ENCODE assay signal across 30 mouse cellular contexts in the genomic region with DNA sequence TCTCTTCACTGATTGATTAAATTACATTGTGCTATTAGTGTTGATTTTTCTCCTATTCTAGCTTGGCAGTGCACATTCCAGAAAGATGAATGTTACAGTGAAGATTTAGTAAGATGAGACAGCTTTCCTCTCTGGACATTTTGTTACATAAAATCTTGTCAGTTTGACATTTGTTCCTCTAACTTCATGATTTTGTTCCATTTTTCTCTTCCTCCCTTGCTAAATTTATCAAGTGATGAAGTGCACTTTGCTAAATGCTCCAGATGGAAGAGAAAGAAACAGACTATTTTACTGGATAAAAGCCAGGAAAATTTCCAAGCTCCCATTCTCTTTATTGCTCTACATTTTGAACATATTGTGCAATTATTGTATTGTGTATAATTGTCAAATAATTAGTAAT.
DNase-seq lines count a peak whose midpoint lies in the region; ATAC-seq and TF ChIP-seq lines count a peak whose summit lies in the region.
"Had no signal": no experiment of that assay in that cellular context is flagged by ENCODE, and none has a peak within 500 bp of the region (broad histone marks: within the 10 kb centered on the region; RNA-seq: fewer than 3 reads in every experiment).

No protein-coding gene starts in this region.

- H3K4me3 ChIP-seq in lung, postnatal 0 days (ENCODE audit: low read depth, low read length) = no peak overlapping the region
- H3K4me3 ChIP-seq in thymus, adult 2 months (ENCODE audit: control insufficient read depth, insufficient read depth, low read length) = no peak overlapping the region
- H3K4me3 ChIP-seq: embryonic facial prominence, embryonic 10.5 days; embryonic facial prominence, embryonic 13.5 days; erythroblast, embryonic 14.5 days; forebrain, embryonic 13.5 days; heart, embryonic 12.5 days; heart, embryonic 15.5 days; hindbrain, embryonic 10.5 days; hindbrain, embryonic 13.5 days; intestine, embryonic 15.5 days had no signal

- H3K4me1 ChIP-seq in lung, postnatal 0 days (ENCODE audit: insufficient read depth, low read depth, low read length) = no peaks in the 10 kb centered on the region
- no peaks in the 10 kb centered on the region for H3K4me1 ChIP-seq in thymus, adult 2 months (replicated peaks; ENCODE audit: control insufficient read depth, insufficient read depth, low read length)
- H3K4me1 ChIP-seq: embryonic facial prominence, embryonic 10.5 days; embryonic facial prominence, embryonic 13.5 days; forebrain, embryonic 13.5 days; heart, embryonic 12.5 days; heart, embryonic 15.5 days; hindbrain, embryonic 10.5 days; hindbrain, embryonic 13.5 days; intestine, embryonic 15.5 days had no signal

- no peak for DNase-seq in frontal cortex, postnatal 36 days (ENCODE audit: low spot score in 2 of 2)
- peak; percentile 52 for DNase-seq in lung, postnatal 0 days (ENCODE audit: low spot score)
- DNase-seq in lung, postnatal 4 days = no peak
- DNase-seq in brain, embryonic 14.5 days (ENCODE audit: low read depth) = peak; percentile 26
- no peak for DNase-seq in thymus, adult 2 months
- DNase-seq in embryo, embryonic 10 days (ENCODE audit: low spot score) = no peak
- DNase-seq: adrenal gland, adult 8-10 months; adrenal gland, postnatal 25 days; cerebellum, adult 18-20 months; cerebellum, adult 9-11 months; cerebellum, postnatal 25 days; embryo, embryonic 11 days; gastrocnemius, postnatal 25 days; heart, adult 18-20 months; heart, postnatal 10 days; heart, postnatal 36 days; kidney, adult 11 months had no signal

- H3K9ac ChIP-seq in lung, postnatal 0 days (replicated peaks; ENCODE audit: low read depth) = no peak overlapping the region
- H3K9ac ChIP-seq: embryonic facial prominence, embryonic 13.5 days; forebrain, embryonic 13.5 days; heart, embryonic 12.5 days; heart, embryonic 15.5 days; hindbrain, embryonic 13.5 days; intestine, embryonic 15.5 days had no signal

- ATAC-seq in frontal cortex, adult (ENCODE audit: low TSS enrichment) = peak; percentile 78
- no peak for ATAC-seq in lung, postnatal 0 days
- ATAC-seq: activated CD4-positive, CD25-positive, alpha-beta regulatory T cell, adult 4 months; CD4-positive, CD25-positive, alpha-beta regulatory T cell, adult 4 months; forebrain, embryonic 13.5 days; hindbrain, embryonic 16.5 days; intestine, embryonic 15.5 days had no signal

- H3K27me3 ChIP-seq in lung, postnatal 0 days (replicated peaks; ENCODE audit: insufficient read depth, low read length) = no peaks in the 10 kb centered on the region
- H3K27me3 ChIP-seq in thymus, adult 2 months (ENCODE audit: control insufficient read depth, insufficient read depth, low read length) = no peaks in the 10 kb centered on the region
- H3K27me3 ChIP-seq: embryonic facial prominence, embryonic 13.5 days; forebrain, embryonic 13.5 days; heart, embryonic 12.5 days; heart, embryonic 15.5 days; hindbrain, embryonic 13.5 days; intestine, embryonic 15.5 days had no signal

- H3K27ac ChIP-seq in lung, postnatal 0 days (ENCODE audit: low read length) = no peak overlapping the region
- no peak overlapping the region for H3K27ac ChIP-seq in thymus, adult 2 months (ENCODE audit: control insufficient read depth, insufficient read depth, low read length)
- H3K27ac ChIP-seq: embryonic facial prominence, embryonic 10.5 days; embryonic facial prominence, embryonic 13.5 days; forebrain, embryonic 13.5 days; heart, embryonic 15.5 days; hindbrain, embryonic 10.5 days; hindbrain, embryonic 13.5 days; intestine, embryonic 15.5 days had no signal

- no peak for TF ChIP-seq EP300 in lung, postnatal 0 days (IDR thresholded peaks at IDR 0.05)

- H3K36me3 ChIP-seq in lung, postnatal 0 days (ENCODE audit: insufficient read depth, low read length) = no peaks in the 10 kb centered on the region
- no peaks in the 10 kb centered on the region for H3K36me3 ChIP-seq in thymus, adult 2 months (ENCODE audit: control insufficient read depth, insufficient read depth, low read length)
- H3K36me3 ChIP-seq: embryonic facial prominence, embryonic 10.5 days; embryonic facial prominence, embryonic 13.5 days; heart, embryonic 12.5 days; heart, embryonic 15.5 days; hindbrain, embryonic 10.5 days; hindbrain, embryonic 13.5 days; intestine, embryonic 15.5 days had no signal

- TF ChIP-seq CTCF in lung, postnatal 0 days (IDR thresholded peaks at IDR 0.05) = no peak
- TF ChIP-seq CTCF in brain, embryonic 14.5 days (IDR thresholded peaks at IDR 0.05; ENCODE audit: borderline replicate concordance, extremely low read depth, insufficient read depth, insufficient read length) = no peak
- no peak for TF ChIP-seq CTCF in thymus, adult 2 months (IDR thresholded peaks at IDR 0.05; ENCODE audit: borderline replicate concordance, control insufficient read depth, extremely low read depth, insufficient read depth, low read length, poor library complexity)

- no peak overlapping the region for H3K4me2 ChIP-seq in lung, postnatal 0 days (replicated peaks; ENCODE audit: low read depth, low read length)
- H3K4me2 ChIP-seq: embryonic facial prominence, embryonic 13.5 days; forebrain, embryonic 13.5 days; heart, embryonic 12.5 days; heart, embryonic 15.5 days; hindbrain, embryonic 13.5 days; intestine, embryonic 15.5 days had no signal

- TF ChIP-seq POLR2A in brain, embryonic 14.5 days (IDR thresholded peaks at IDR 0.05; ENCODE audit: borderline replicate concordance, extremely low read depth, insufficient read depth, insufficient read length, poor library complexity, severe bottlenecking) = no peak
- no peak for TF ChIP-seq POLR2A in thymus, adult 2 months (IDR thresholded peaks at IDR 0.05; ENCODE audit: control insufficient read depth, extremely low read depth, insufficient read depth, low read length, poor library complexity)

- no peaks in the 10 kb centered on the region for H3K9me3 ChIP-seq in lung, postnatal 0 days (ENCODE audit: low read length)
- H3K9me3 ChIP-seq: embryonic facial prominence, embryonic 10.5 days; embryonic facial prominence, embryonic 13.5 days; forebrain, embryonic 13.5 days; heart, embryonic 15.5 days; hindbrain, embryonic 10.5 days; hindbrain, embryonic 13.5 days; intestine, embryonic 15.5 days had no signal

Comparison
In these comparisons a context has a peak if more than half of its experiments do, and no peak if none do; other contexts are left out.
1. DNase-seq: peak in lung, postnatal 0 days (single experiment) and brain, embryonic 14.5 days (single experiment); none in frontal cortex, postnatal 36 days (0 of 2), lung, postnatal 4 days (0 of 2), thymus, adult 2 months (single experiment) and embryo, embryonic 10 days (single experiment).